Mouse (Mus musculus): Measurements from ENCODE around the gene Lsamp. TPM values are rescaled to one million over a fixed set of nuclear protein-coding genes. Genes with fewer than 3 reads are reported as not detected.

Gene Lsamp
- polyA plus RNA-seq, 1 experiment: not detected

DNA sequence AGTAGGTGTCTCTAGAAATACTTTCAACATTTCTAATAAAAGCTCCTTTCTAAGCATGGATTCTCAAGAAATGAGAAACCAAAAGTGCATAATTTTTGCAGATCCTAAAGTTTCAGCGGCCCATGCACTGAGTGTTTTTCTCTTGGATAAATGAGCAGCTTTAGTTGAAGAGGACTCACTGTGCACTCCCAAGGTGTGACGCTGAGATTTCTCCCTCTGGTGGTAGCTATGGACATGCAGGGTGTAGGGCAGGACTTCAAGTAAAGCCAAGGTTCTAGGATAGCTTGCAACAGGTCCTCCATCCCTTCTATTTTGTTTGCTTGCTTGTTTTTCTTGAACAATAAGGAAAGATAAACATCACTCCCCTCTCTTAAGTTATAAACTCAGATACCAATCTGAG, 1558.5 kb downstream of the Lsamp start:
- Histone ChIP-seq H3K36me3 (ENCODE audit: control insufficient read depth, insufficient read depth, low read length, poor library complexity, severe bottlenecking) (no peaks in the 10 kb centered on the region), H3K4me1 (ENCODE audit: control insufficient read depth, insufficient read depth, low read length) (no peaks in the 10 kb centered on the region), H3K27me3 (ENCODE audit: control insufficient read depth, insufficient read depth, low read length, poor library complexity, severe bottlenecking) (no peaks in the 10 kb centered on the region), H3K27ac (ENCODE audit: insufficient read depth, low read length) (no peak overlapping the region), H3K9ac (ENCODE audit: low read depth, poor library complexity, severe bottlenecking) (no peak overlapping the region), H3K4me3 (ENCODE audit: low read depth, low read length) (no peak overlapping the region), H3K9me3 (replicated peaks; ENCODE audit: control insufficient read depth, insufficient read depth, low read length, poor library complexity, severe bottlenecking) (no peaks in the 10 kb centered on the region)
- TF ChIP-seq POLR2A (IDR thresholded peaks at IDR 0.05; ENCODE audit: insufficient read depth, low read length) (no peak), CTCF (IDR thresholded peaks at IDR 0.05; ENCODE audit: low read depth, low read length) (no peak), EP300 (IDR thresholded peaks at IDR 0.05; ENCODE audit: insufficient read depth, low read depth, low read length) (no peak)

DNA sequence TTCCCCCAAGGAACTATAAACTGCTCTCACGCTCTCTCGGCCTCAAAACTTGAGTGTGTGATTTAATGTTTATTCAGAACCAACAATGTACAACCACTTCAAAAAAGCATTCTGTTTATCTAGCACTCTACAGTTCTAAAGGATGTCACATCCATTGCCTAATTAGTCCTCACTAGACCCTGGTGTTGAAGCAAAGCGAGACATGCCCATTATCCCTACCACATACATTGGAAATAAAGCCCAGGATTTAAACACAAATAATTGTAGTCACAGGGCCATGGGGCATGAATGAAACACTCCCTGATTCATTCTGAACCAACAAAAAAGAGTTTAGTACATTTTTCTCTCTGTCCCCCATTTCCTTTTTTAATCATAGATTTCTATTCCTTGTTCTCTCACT, 1567.0 kb downstream of the Lsamp start:
- H3K27me3 ChIP-seq (ENCODE audit: control insufficient read depth, insufficient read depth, low read length, poor library complexity, severe bottlenecking): no peaks in the 10 kb centered on the region
- H3K9me3 ChIP-seq (replicated peaks; ENCODE audit: control insufficient read depth, insufficient read depth, low read length, poor library complexity, severe bottlenecking): no peaks in the 10 kb centered on the region
- no peak overlapping the region for H3K9ac ChIP-seq (ENCODE audit: low read depth, poor library complexity, severe bottlenecking)
- H3K4me3 ChIP-seq (ENCODE audit: low read depth, low read length): no peak overlapping the region
- H3K36me3 ChIP-seq (ENCODE audit: control insufficient read depth, insufficient read depth, low read length, poor library complexity, severe bottlenecking): no peaks in the 10 kb centered on the region
- no peak for TF ChIP-seq POLR2A (IDR thresholded peaks at IDR 0.05; ENCODE audit: insufficient read depth, low read length)
- TF ChIP-seq EP300 (IDR thresholded peaks at IDR 0.05; ENCODE audit: insufficient read depth, low read depth, low read length): no peak
- TF ChIP-seq CTCF (IDR thresholded peaks at IDR 0.05; ENCODE audit: low read depth, low read length): no peak
- no peaks in the 10 kb centered on the region for H3K4me1 ChIP-seq (ENCODE audit: control insufficient read depth, insufficient read depth, low read length)
- H3K27ac ChIP-seq (ENCODE audit: insufficient read depth, low read length): no peak overlapping the region

DNA sequence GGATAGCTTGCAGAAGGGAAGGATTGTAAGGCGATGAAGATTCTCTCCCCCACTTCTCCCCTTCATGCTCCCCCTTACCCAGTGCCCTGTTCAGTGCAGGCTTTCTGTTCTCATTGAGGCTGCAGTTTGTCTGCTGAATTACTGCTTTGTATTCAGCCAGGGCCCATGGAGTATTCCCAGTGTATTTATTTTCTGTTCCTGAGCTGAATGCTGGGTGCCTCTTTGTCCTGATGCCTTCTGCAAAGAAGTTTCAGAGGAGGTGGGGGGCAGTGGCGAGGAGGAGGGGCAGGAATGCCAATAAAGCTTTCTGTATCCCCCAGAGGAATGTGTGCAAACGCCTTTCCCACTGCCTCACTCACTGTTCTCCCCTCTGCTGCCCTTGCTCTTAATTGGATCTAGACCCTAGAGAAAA, 1567.7 kb downstream of the Lsamp start:
- Histone ChIP-seq H3K4me1 (ENCODE audit: control insufficient read depth, insufficient read depth, low read length) (no peaks in the 10 kb centered on the region), H3K36me3 (ENCODE audit: control insufficient read depth, insufficient read depth, low read length, poor library complexity, severe bottlenecking) (no peaks in the 10 kb centered on the region), H3K9me3 (replicated peaks; ENCODE audit: control insufficient read depth, insufficient read depth, low read length, poor library complexity, severe bottlenecking) (no peaks in the 10 kb centered on the region), H3K27ac (ENCODE audit: insufficient read depth, low read length) (no peak overlapping the region), H3K27me3 (ENCODE audit: control insufficient read depth, insufficient read depth, low read length, poor library complexity, severe bottlenecking) (no peaks in the 10 kb centered on the region), H3K4me3 (ENCODE audit: low read depth, low read length) (no peak overlapping the region), H3K9ac (ENCODE audit: low read depth, poor library complexity, severe bottlenecking) (no peak overlapping the region)
- TF ChIP-seq CTCF (IDR thresholded peaks at IDR 0.05; ENCODE audit: low read depth, low read length) (no peak), EP300 (IDR thresholded peaks at IDR 0.05; ENCODE audit: insufficient read depth, low read depth, low read length) (no peak), POLR2A (IDR thresholded peaks at IDR 0.05; ENCODE audit: insufficient read depth, low read length) (no peak)

DNA sequence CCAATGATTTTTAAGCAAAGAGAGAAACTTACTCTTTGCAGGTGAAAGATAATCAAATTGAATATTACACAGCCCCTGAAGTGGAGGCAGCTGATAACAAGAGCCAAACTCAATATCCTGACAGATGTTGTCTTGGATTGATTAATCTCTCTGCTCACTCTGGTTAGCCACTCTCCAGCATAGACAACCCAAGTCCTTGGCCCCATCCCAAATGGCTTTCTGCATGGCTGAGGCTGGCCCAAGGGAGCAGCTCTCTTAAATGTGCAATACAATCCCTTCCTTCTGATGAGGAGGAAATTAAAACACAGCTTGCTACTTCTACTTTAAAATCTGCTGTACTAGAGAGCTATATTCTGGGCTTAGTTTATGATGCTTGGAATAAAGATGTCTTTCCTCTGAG, 1572.9 kb downstream of the Lsamp start:
- no peak overlapping the region for H3K27ac ChIP-seq (ENCODE audit: insufficient read depth, low read length)
- no peaks in the 10 kb centered on the region for H3K27me3 ChIP-seq (ENCODE audit: control insufficient read depth, insufficient read depth, low read length, poor library complexity, severe bottlenecking)
- no peak overlapping the region for H3K4me3 ChIP-seq (ENCODE audit: low read depth, low read length)
- no peaks in the 10 kb centered on the region for H3K4me1 ChIP-seq (ENCODE audit: control insufficient read depth, insufficient read depth, low read length)
- no peaks in the 10 kb centered on the region for H3K9me3 ChIP-seq (replicated peaks; ENCODE audit: control insufficient read depth, insufficient read depth, low read length, poor library complexity, severe bottlenecking)
- no peak overlapping the region for H3K9ac ChIP-seq (ENCODE audit: low read depth, poor library complexity, severe bottlenecking)
- TF ChIP-seq POLR2A (IDR thresholded peaks at IDR 0.05; ENCODE audit: insufficient read depth, low read length) (no peak), CTCF (IDR thresholded peaks at IDR 0.05; ENCODE audit: low read depth, low read length) (no peak), EP300 (IDR thresholded peaks at IDR 0.05; ENCODE audit: insufficient read depth, low read depth, low read length) (no peak)
- no peaks in the 10 kb centered on the region for H3K36me3 ChIP-seq (ENCODE audit: control insufficient read depth, insufficient read depth, low read length, poor library complexity, severe bottlenecking)

DNA sequence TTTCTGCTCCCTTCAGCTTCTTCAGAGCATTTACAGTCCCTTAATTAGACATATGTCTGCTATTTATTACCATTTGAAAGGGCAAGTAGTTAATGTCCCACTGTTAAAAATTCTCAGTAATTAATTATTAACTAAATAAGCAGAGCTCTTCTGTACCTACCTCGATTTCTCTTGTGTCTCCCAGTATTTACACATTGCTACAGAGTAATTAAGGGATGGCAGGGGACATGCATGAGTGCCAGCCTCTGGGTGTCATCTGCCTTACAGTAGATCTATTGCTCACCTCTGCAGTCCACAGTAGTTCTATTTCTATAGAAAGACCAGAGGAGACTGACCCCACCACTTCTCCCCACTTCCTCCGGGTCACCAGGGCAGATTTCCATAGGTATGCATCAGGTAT, 1581.1 kb downstream of the Lsamp start:
- Histone ChIP-seq H3K27ac (ENCODE audit: insufficient read depth, low read length) (no peak overlapping the region), H3K4me3 (ENCODE audit: low read depth, low read length) (no peak overlapping the region), H3K4me1 (ENCODE audit: control insufficient read depth, insufficient read depth, low read length) (no peaks in the 10 kb centered on the region), H3K36me3 (ENCODE audit: control insufficient read depth, insufficient read depth, low read length, poor library complexity, severe bottlenecking) (no peaks in the 10 kb centered on the region), H3K9me3 (replicated peaks; ENCODE audit: control insufficient read depth, insufficient read depth, low read length, poor library complexity, severe bottlenecking) (no peaks in the 10 kb centered on the region), H3K27me3 (ENCODE audit: control insufficient read depth, insufficient read depth, low read length, poor library complexity, severe bottlenecking) (no peaks in the 10 kb centered on the region), H3K9ac (ENCODE audit: low read depth, poor library complexity, severe bottlenecking) (no peak overlapping the region)
- TF ChIP-seq CTCF (IDR thresholded peaks at IDR 0.05; ENCODE audit: low read depth, low read length) (no peak), POLR2A (IDR thresholded peaks at IDR 0.05; ENCODE audit: insufficient read depth, low read length) (no peak), EP300 (IDR thresholded peaks at IDR 0.05; ENCODE audit: insufficient read depth, low read depth, low read length) (no peak)

DNA sequence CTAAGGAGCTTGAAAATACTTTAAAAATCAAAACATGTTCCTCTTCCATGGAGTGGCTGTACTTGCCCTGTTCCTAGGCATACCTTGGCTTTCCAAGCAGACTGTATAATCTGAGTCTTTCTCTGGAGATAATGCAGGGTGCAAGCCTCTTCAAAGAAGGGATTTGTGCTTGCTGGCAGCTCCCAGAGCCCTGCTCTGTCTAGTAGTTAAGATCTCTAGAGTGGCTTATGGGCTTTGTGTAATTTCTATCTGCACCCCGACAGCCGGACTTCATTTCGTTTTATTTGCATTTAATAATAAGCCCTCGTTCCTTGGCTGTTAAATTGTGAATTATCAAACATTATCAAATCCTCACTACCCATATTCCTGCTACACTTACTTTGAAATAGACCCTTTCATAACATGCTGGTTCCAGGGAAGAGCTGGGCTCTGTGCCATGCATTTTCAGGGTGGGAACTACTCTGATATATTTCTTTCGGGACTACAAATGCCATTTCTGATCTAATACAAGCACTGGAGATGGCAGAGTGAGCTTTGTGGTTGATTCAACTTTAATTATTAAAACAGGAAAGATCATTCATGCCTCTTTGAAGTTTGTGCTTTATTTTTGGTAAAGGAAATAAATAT, 1604.6 kb downstream of the Lsamp start:
- H3K4me1 ChIP-seq (ENCODE audit: control insufficient read depth, insufficient read depth, low read length): no peaks in the 10 kb centered on the region
- no peak overlapping the region for H3K27ac ChIP-seq (ENCODE audit: insufficient read depth, low read length)
- TF ChIP-seq EP300 (IDR thresholded peaks at IDR 0.05; ENCODE audit: insufficient read depth, low read depth, low read length): no peak
- no peaks in the 10 kb centered on the region for H3K27me3 ChIP-seq (ENCODE audit: control insufficient read depth, insufficient read depth, low read length, poor library complexity, severe bottlenecking)
- H3K9ac ChIP-seq (ENCODE audit: low read depth, poor library complexity, severe bottlenecking): no peak overlapping the region
- H3K9me3 ChIP-seq (replicated peaks; ENCODE audit: control insufficient read depth, insufficient read depth, low read length, poor library complexity, severe bottlenecking): no peaks in the 10 kb centered on the region
- no peak overlapping the region for H3K4me3 ChIP-seq (ENCODE audit: low read depth, low read length)
- no peaks in the 10 kb centered on the region for H3K36me3 ChIP-seq (ENCODE audit: control insufficient read depth, insufficient read depth, low read length, poor library complexity, severe bottlenecking)
